Comparison of ENCODE assay signal across 22 mouse cellular contexts in genomic region chr16:55801629-55802028, GRCm38 (mm10).
"Had no signal": no experiment of that assay in that cellular context is flagged by ENCODE, and none has a peak within 500 bp of the region (broad histone marks: within the 10 kb centered on the region; RNA-seq: fewer than 3 reads in every experiment).

No protein-coding gene starts in this region.

- ATAC-seq: liver, postnatal 0 days; lung, postnatal 0 days; midbrain, embryonic 16.5 days had no signal

- H3K9ac ChIP-seq: liver, embryonic 13.5 days; liver, embryonic 15.5 days; liver, postnatal 0 days; lung, embryonic 15.5 days; neural tube, embryonic 12.5 days; stomach, embryonic 15.5 days had no signal

- H3K36me3 ChIP-seq: liver, embryonic 13.5 days; liver, embryonic 15.5 days; lung, embryonic 15.5 days; midbrain, embryonic 10.5 days; neural tube, embryonic 12.5 days; stomach, embryonic 15.5 days had no signal

- H3K9me3 ChIP-seq: liver, embryonic 13.5 days; liver, embryonic 15.5 days; lung, embryonic 15.5 days; midbrain, embryonic 10.5 days; neural tube, embryonic 12.5 days; stomach, embryonic 15.5 days had no signal

- H3K27me3 ChIP-seq: liver, embryonic 13.5 days; liver, embryonic 15.5 days; lung, embryonic 15.5 days; neural tube, embryonic 12.5 days; stomach, embryonic 15.5 days had no signal

- H3K27ac ChIP-seq: liver, embryonic 13.5 days; liver, embryonic 15.5 days; lung, embryonic 15.5 days; macrophage; midbrain, embryonic 10.5 days; neural tube, embryonic 12.5 days; stomach, embryonic 15.5 days; stomach, postnatal 0 days had no signal

- H3K4me2 ChIP-seq: liver, embryonic 13.5 days; liver, embryonic 15.5 days; lung, embryonic 15.5 days; neural tube, embryonic 12.5 days; stomach, embryonic 15.5 days had no signal

- DNase-seq: liver, embryonic 13.5 days; liver, postnatal 0 days; lung, adult 2 months; lung, postnatal 14 days; lung, postnatal 36 days; midbrain, embryonic 14.5 days; retina, postnatal 1 day; right cerebral cortex, adult 18-20 months; right cerebral cortex, postnatal 25 days; right cerebral cortex, postnatal 4 days; thymus, adult 2 months; thymus, postnatal 14 days; thymus, postnatal 36 days had no signal

- H3K4me3 ChIP-seq: liver, embryonic 13.5 days; liver, embryonic 15.5 days; lung, embryonic 15.5 days; midbrain, embryonic 10.5 days; neural tube, embryonic 12.5 days; stomach, embryonic 15.5 days had no signal

- H3K4me1 ChIP-seq: liver, embryonic 13.5 days; liver, embryonic 15.5 days; lung, embryonic 15.5 days; midbrain, embryonic 10.5 days; neural tube, embryonic 12.5 days; stomach, embryonic 15.5 days had no signal
